Mouse (Mus musculus): Measurements from ENCODE around the gene Olfr497. TPM values are rescaled to one million over a fixed set of nuclear protein-coding genes. Genes with fewer than 3 reads are reported as not detected.

Gene Olfr497
- polyA plus RNA-seq (2017; shearing (Covaris generic)), result not detected

- no peak for ATAC-seq
Measured at GRCm38 (mm10) chr7:108420121-108420520, at the start of gene Olfr497. Gene Olfr497 (plus strand): TSS chr7:108420421.

GRCm38 (mm10) chr7:108392867-108393266, 27.4 kb upstream of the Olfr497 start, which contains the start of gene Olfr495:
Gene Olfr495 (plus strand): TSS chr7:108393167.
- ATAC-seq, result no peak

- no peak for ATAC-seq
Measured at GRCm38 (mm10) chr7:108465026-108465425, 44.8 kb downstream of the Olfr497 start, which contains the start of gene Olfr498. Gene Olfr498 (plus strand): TSS chr7:108465326.

Other genes starting within 250 kb of the Olfr497 start
- not detected for gene Olfr486, start 247.7 kb upstream of the Olfr497 start, polyA plus RNA-seq (2017; shearing (Covaris generic))
- gene Olfr487, start 205.8 kb upstream of the Olfr497 start, polyA plus RNA-seq (2017; shearing (Covaris generic)), result not detected
- under 1 TPM in 1 of 2 experiments, not detected in 1; 0.09 TPM for gene Olfr488, start 162.1 kb upstream of the Olfr497 start, polyA plus RNA-seq (2017; shearing (Covaris generic))
- not detected for gene Olfr490, start 131.5 kb upstream of the Olfr497 start, polyA plus RNA-seq (2017; shearing (Covaris generic))
- gene Olfr491, start 107.0 kb upstream of the Olfr497 start, polyA plus RNA-seq (2017; shearing (Covaris generic)), result not detected
- not detected for gene Olfr492, start 96.7 kb upstream of the Olfr497 start, polyA plus RNA-seq (2017; shearing (Covaris generic))
- gene Olfr493, start 73.4 kb upstream of the Olfr497 start, polyA plus RNA-seq (2017; shearing (Covaris generic)), result not detected
- gene Olfr494, start 55.1 kb upstream of the Olfr497 start, polyA plus RNA-seq (2017; shearing (Covaris generic)), result not detected
- not detected for gene Olfr495, start 27.3 kb upstream of the Olfr497 start, polyA plus RNA-seq (2017; shearing (Covaris generic))
- gene Olfr498, start 44.9 kb downstream of the Olfr497 start, polyA plus RNA-seq (2017; shearing (Covaris generic)), result not detected
- gene Olfr502, start 104.6 kb downstream of the Olfr497 start, polyA plus RNA-seq (2017; shearing (Covaris generic)), result not detected
- not detected for gene Olfr503, start 124.1 kb downstream of the Olfr497 start, polyA plus RNA-seq (2017; shearing (Covaris generic))
- gene Olfr504, start 145.4 kb downstream of the Olfr497 start, polyA plus RNA-seq (2017; shearing (Covaris generic)), result not detected
- gene Olfr506, start 190.4 kb downstream of the Olfr497 start, polyA plus RNA-seq (2017; shearing (Covaris generic)), result not detected
- gene Olfr507, start 201.4 kb downstream of the Olfr497 start, polyA plus RNA-seq (2017; shearing (Covaris generic)), result not detected
- not detected for gene Olfr508, start 209.6 kb downstream of the Olfr497 start, polyA plus RNA-seq (2017; shearing (Covaris generic))
- not detected for gene Olfr509, start 231.5 kb downstream of the Olfr497 start, polyA plus RNA-seq (2017; shearing (Covaris generic))
- gene Olfr510, start 246.0 kb downstream of the Olfr497 start, polyA plus RNA-seq (2017; shearing (Covaris generic)), result not detected